21 mouse cellular contexts compared by ENCODE assay signal in genomic region chr12:52268131-52268530, GRCm38 (mm10).
DNase-seq lines count a peak whose midpoint lies in the region; ATAC-seq and TF ChIP-seq lines count a peak whose summit lies in the region.
"Had no signal": no experiment of that assay in that cellular context is flagged by ENCODE, and none has a peak within 500 bp of the region (broad histone marks: within the 10 kb centered on the region; RNA-seq: fewer than 3 reads in every experiment).

No protein-coding gene starts in this region.

- DNase-seq in forebrain, postnatal 0 days, result peak; percentile 20
- DNase-seq in forebrain, embryonic 10.5 days (ENCODE audit: extremely low spot score, low spot score), result no peak
- DNase-seq in layer of hippocampus, adult 2 months (ENCODE audit: low spot score in 2 of 2), result peak; percentile 25 to 49
- DNase-seq in layer of hippocampus, adult 9-10 months (ENCODE audit: low spot score), result no peak
- DNase-seq in layer of hippocampus, adult 9-11 months, result peak; percentile 54
- no peak for DNase-seq in thymus, postnatal 36 days
- DNase-seq: adrenal gland, adult 8-10 months; adrenal gland, postnatal 25 days; cerebellum, adult 18-20 months; cerebellum, adult 9-10 months; cerebellum, postnatal 14 days; gastrocnemius, postnatal 10 days; gastrocnemius, postnatal 36 days had no signal

- no peaks in the 10 kb centered on the region for H3K9me3 ChIP-seq in forebrain, postnatal 0 days (ENCODE audit: low read length)
- no peaks in the 10 kb centered on the region for H3K9me3 ChIP-seq in forebrain, embryonic 10.5 days
- H3K9me3 ChIP-seq: embryonic facial prominence, embryonic 12.5 days; embryonic facial prominence, embryonic 15.5 days; forebrain, embryonic 12.5 days; forebrain, embryonic 15.5 days; hindbrain, embryonic 12.5 days; hindbrain, embryonic 15.5 days had no signal

- H3K27me3 ChIP-seq in forebrain, postnatal 0 days (ENCODE audit: insufficient read depth, low read length), result no peaks in the 10 kb centered on the region
- H3K27me3 ChIP-seq in forebrain, embryonic 10.5 days (ENCODE audit: poor library complexity, severe bottlenecking), result no peaks in the 10 kb centered on the region
- H3K27me3 ChIP-seq: embryonic facial prominence, embryonic 12.5 days; embryonic facial prominence, embryonic 15.5 days; forebrain, embryonic 12.5 days; forebrain, embryonic 15.5 days; hindbrain, embryonic 12.5 days; hindbrain, embryonic 15.5 days had no signal

- no peaks in the 10 kb centered on the region for H3K36me3 ChIP-seq in forebrain, postnatal 0 days (ENCODE audit: insufficient read depth)
- H3K36me3 ChIP-seq in forebrain, embryonic 10.5 days (replicated peaks), result no peaks in the 10 kb centered on the region
- H3K36me3 ChIP-seq: embryonic facial prominence, embryonic 12.5 days; embryonic facial prominence, embryonic 15.5 days; forebrain, embryonic 12.5 days; forebrain, embryonic 15.5 days; hindbrain, embryonic 12.5 days; hindbrain, embryonic 15.5 days had no signal

- no peak overlapping the region for H3K4me3 ChIP-seq in forebrain, postnatal 0 days (ENCODE audit: low read depth, low read length)
- no peak overlapping the region for H3K4me3 ChIP-seq in forebrain, embryonic 10.5 days
- no peak overlapping the region for H3K4me3 ChIP-seq in layer of hippocampus, adult 2 months
- H3K4me3 ChIP-seq: embryonic facial prominence, embryonic 12.5 days; embryonic facial prominence, embryonic 15.5 days; forebrain, embryonic 12.5 days; forebrain, embryonic 15.5 days; hindbrain, embryonic 12.5 days; hindbrain, embryonic 15.5 days had no signal

- H3K4me1 ChIP-seq in forebrain, postnatal 0 days (ENCODE audit: insufficient read depth), result no peaks in the 10 kb centered on the region
- H3K4me1 ChIP-seq in forebrain, embryonic 10.5 days, result no peaks in the 10 kb centered on the region
- H3K4me1 ChIP-seq: embryonic facial prominence, embryonic 12.5 days; embryonic facial prominence, embryonic 15.5 days; forebrain, embryonic 12.5 days; forebrain, embryonic 15.5 days; hindbrain, embryonic 12.5 days; hindbrain, embryonic 15.5 days had no signal

- WGBS in forebrain, postnatal 0 days, result 58% methylated on average over 2 of the region's 2 CpGs
- whole genome bisulfite sequencing in forebrain, embryonic 10.5 days, result 91% methylated on average over 2 of the region's 2 CpGs

- H3K27ac ChIP-seq in forebrain, postnatal 0 days (ENCODE audit: low read depth, low read length), result no peak overlapping the region
- H3K27ac ChIP-seq in forebrain, embryonic 10.5 days, result no peak overlapping the region
- H3K27ac ChIP-seq in layer of hippocampus, adult 2 months, result peak overlapping the region; percentile 24; the same call in 1 of the 2 replicates
- H3K27ac ChIP-seq: embryonic facial prominence, embryonic 12.5 days; embryonic facial prominence, embryonic 15.5 days; forebrain, embryonic 12.5 days; forebrain, embryonic 15.5 days; hindbrain, embryonic 12.5 days; hindbrain, embryonic 15.5 days had no signal

- no peak overlapping the region for H3K4me2 ChIP-seq in forebrain, postnatal 0 days (ENCODE audit: low read depth)
- H3K4me2 ChIP-seq: embryonic facial prominence, embryonic 12.5 days; embryonic facial prominence, embryonic 15.5 days; forebrain, embryonic 12.5 days; forebrain, embryonic 15.5 days; heart, embryonic 11.5 days; hindbrain, embryonic 12.5 days; hindbrain, embryonic 15.5 days had no signal

- no peak overlapping the region for H3K9ac ChIP-seq in forebrain, postnatal 0 days
- H3K9ac ChIP-seq: embryonic facial prominence, embryonic 12.5 days; embryonic facial prominence, embryonic 15.5 days; forebrain, embryonic 12.5 days; forebrain, embryonic 15.5 days; hindbrain, embryonic 12.5 days; hindbrain, embryonic 15.5 days had no signal

- ATAC-seq in forebrain, postnatal 0 days, result peak; percentile 43; the same call in 1 of the 2 replicates
- ATAC-seq: activated CD4-positive, CD25-positive, alpha-beta regulatory T cell, adult 4 months; forebrain, embryonic 15.5 days had no signal

- TF ChIP-seq CTCF in forebrain, postnatal 0 days (IDR thresholded peaks at IDR 0.05; ENCODE audit: low read depth), result no peak
- TF ChIP-seq CTCF in layer of hippocampus, adult 2 months (conservative IDR thresholded peaks at IDR 0.05), result no peak

Comparison
In these comparisons a context has a peak if more than half of its experiments do, and no peak if none do; other contexts are left out.
1. DNase-seq: peak in forebrain, postnatal 0 days (single experiment), layer of hippocampus, adult 2 months (2 of 2) and layer of hippocampus, adult 9-11 months (single experiment); none in forebrain, embryonic 10.5 days (single experiment), layer of hippocampus, adult 9-10 months (single experiment) and thymus, postnatal 36 days (0 of 2).